Mouse (Mus musculus): ENCODE data around the gene Armh3.

Armh3 gene

GRCm38 (mm10) chr19:45988238-45988637, 10.1 kb downstream of the Armh3 start:
- no peak for DNase-seq (ENCODE audit: low spot score)

GRCm38 (mm10) chr19:45984379-45984778, 13.9 kb downstream of the Armh3 start:
- no peak for DNase-seq (ENCODE audit: low spot score)

DNA sequence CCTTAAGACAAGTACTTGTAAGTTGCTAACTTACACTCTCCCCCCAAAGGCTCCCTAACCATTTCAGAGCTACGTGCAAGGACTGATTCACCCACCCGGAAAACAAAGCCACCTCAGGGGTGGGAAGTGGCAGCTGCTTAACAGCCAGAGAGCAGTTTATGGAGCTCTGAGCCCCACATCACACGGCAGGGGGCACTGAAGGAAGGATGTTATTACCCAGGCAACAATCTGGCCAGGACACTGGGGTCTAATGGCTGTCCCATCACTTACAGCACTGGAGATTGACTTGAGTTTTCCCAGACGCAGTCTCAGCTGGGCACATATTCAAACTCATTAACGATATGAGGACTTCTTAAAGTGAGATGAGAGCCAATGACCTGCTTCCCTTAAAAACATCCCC, 37.5 kb downstream of the Armh3 start:
- no peak for DNase-seq (ENCODE audit: low spot score)

DNA sequence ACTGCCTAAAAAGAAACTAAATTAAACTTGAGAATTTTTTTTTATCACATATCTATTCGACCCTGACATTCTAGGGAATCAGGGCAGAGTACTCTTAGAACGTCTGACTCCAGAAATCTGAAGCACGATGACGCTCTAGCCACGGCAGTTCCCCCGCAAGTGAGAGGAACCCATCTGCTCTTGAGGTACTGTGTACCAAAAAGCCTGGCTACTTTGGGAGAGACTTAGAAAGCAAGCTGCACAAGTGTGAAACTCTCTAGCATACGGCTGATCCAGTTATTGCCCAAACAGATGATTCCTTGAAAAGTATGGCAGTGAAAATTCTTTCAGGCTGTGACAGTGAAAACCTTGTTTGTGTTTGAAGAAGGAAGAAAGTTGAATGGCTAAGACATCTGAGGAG, 41.6 kb downstream of the Armh3 start:
- no peak for DNase-seq (ENCODE audit: low spot score)

- peak; percentile 12 for DNase-seq (ENCODE audit: low spot score)
These were observed 45.0 kb downstream of the Armh3 start for GRCm38 (mm10) chr19:45953286-45953685.

DNA sequence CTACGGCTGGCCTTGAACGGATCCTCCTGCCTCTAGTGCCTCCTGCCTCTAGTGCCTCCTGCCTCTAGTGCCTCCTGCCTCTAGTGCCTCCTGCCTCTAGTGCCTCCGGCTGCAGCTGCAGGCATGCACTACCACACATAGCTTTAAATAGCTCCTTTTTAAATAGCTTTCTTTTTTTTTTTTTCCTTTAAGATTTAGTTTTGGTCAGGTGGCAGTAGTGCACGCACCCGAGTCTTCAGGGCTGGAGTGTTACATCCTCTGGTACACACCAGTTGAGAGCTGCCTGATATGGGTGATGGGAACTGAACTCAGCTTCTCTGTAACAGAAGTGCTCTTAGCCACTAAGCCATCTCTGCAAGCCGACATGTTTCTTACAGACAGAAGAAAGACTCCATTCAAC, 49.1 kb downstream of the Armh3 start:
- no peak for DNase-seq (ENCODE audit: low spot score)

DNA sequence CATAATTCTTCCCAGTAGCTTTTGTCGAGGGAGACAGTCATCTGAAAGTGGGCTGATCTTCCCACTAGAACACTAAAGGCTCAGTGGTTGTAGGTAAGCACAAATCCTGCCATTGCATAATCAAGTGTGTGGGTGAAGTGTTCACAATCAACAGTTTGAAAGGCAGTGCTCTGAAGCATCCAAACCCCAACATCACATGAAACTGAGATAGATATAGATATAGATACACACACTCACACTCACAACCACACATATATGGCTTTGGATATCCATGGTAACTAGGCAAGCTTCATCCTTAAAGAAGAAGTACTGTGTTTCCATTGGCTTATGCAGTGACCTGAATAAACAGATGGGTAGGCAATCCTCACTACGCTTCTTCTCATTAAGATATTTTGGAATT, 50.5 kb downstream of the Armh3 start:
- no peak for DNase-seq (ENCODE audit: low spot score)

DNA sequence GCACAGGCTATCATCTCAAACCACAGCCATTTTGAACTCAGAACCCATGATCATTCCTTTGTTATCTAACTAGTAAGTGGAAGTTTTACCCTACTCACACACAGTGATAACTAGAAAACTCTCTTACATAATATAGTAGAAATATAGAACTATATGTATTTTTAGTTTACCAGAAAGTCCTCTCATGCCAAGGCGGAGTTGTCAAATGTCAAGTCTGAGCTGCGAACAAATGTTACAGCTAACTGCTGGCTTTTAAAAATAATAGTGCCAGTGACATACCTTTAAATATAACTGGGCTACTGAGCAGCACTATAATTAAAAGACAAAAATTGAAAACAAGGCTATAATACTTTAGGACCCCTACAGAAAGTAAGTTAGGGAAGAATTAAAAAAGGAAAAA, 51.0 kb downstream of the Armh3 start:
- DNase-seq (ENCODE audit: low spot score), result no peak

DNA sequence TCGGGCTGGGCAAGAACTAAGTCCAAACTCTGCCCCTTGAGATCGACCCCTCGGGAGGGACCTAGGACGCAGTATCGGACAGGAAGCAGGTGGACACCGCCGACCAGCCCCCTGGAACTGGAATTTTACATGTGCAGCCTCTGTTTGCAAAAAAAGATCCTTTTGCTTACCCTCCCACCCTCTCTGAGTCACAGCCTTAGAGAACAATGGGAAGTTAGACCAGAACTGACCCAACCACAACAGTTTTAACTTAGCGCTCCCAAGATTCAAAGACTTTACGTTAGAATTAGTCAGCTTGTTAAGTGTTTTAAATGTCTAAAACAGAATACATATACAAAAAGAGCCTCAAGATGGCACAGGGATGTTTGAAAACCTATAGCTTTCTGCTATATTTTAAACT, 51.7 kb downstream of the Armh3 start:
- no peak for DNase-seq (ENCODE audit: low spot score)

DNA sequence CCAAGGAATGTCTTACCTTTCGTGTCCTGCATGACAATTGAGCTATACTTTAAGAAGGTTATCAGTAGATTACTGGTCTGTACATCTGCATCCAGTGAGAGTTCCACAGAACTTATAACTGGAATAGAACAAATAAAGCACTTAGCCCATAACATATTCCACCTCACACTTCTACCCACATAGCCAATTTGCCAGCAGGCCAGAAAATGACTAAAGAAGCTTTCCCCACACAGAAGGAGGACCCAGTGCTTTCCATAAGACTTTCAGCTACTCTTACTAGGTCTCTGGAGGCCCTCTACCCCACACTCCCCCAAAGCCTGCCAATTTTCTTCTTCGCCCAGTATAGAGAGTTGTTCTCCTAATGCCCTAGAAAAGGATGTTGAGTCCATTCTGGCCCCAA, 52.3 kb downstream of the Armh3 start:
- DNase-seq (ENCODE audit: low spot score), result no peak

- DNase-seq (ENCODE audit: low spot score), result no peak
These were observed 54.5 kb downstream of the Armh3 start for GRCm38 (mm10) chr19:45943758-45944157.

GRCm38 (mm10) chr19:45938064-45938463, 60.2 kb downstream of the Armh3 start:
- DNase-seq (ENCODE audit: low spot score), result no peak

GRCm38 (mm10) chr19:45937530-45937929, 60.8 kb downstream of the Armh3 start:
- DNase-seq (ENCODE audit: low spot score), result no peak

DNA sequence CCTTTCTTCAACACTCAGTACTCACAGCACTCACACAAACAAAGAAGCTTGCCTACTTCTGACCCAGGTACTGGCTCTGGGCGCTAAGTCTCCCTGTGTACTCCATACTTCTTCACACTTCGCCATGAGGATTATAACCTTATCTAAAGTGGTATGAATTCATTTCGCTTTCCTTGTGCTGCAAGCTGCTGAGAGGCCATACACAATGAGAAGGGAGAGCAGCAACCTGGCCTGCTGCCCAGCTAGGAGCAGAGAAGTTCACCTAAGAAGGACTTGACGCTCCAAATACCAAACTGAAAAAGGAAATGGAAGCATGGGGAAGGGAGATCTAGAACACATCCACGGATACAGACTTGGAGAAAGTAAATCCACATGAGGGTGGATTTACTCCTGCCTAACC, 71.1 kb downstream of the Armh3 start:
- no peak for DNase-seq (ENCODE audit: low spot score)

DNA sequence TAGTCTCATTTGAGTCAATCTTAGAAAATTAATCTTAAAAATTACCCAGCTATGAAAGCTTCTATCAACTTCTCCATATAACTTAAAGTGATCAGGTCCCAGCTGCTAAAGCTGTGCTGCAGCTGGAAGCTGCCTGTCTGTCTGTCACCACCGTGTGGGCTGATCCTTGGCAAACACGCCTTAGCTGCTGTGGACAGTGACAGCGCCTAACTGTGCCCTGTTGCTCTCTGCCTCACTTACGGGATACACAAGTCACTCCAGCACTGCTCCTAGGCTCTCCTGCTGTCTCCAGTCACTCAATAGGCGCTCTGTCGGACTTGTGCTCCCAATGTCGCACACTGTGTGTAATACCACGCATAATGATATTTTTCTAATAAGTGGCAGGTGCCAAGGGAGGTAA, 71.9 kb downstream of the Armh3 start:
- DNase-seq (ENCODE audit: low spot score), result no peak

DNA sequence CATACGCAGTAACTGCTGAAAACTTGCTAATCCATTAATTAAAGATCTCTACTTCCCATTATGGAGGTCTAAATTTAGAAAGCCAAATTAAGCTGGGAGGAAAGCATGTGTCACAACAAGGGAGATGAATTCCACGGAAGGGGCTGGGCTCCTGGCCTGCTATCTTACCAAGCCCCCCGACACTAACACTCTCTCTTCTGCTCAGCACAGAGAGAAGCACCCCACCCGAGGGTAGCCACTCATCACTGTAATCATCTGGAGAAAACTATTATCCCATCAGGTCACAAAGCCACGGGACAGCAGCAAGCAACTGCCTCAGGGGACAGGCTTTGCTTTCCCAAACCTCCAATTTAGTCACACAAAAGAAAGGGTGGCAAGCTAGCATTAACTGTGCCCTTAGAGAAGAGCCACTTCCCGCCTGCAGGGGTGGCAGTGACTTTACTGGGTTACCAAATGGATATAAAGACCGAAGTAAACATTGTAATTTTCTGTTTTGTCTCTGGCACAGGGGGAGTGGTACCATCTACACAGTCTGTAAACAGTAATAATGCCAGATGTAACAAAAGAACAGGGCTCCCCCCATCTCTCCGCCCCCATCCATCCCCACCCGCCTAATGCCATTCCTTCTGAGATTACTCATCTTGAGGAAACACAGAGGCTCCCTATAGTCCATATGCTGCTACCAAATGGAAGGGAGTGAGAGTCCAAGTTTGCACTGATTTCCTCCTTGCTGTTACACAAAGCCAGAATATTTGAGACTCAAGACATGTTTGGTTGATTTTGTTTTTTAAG, 77.8 kb downstream of the Armh3 start:
- DNase-seq (ENCODE audit: low spot score), result no peak

- DNase-seq (ENCODE audit: low spot score), result no peak
These were observed 79.9 kb downstream of the Armh3 start for GRCm38 (mm10) chr19:45918406-45918805.

DNA sequence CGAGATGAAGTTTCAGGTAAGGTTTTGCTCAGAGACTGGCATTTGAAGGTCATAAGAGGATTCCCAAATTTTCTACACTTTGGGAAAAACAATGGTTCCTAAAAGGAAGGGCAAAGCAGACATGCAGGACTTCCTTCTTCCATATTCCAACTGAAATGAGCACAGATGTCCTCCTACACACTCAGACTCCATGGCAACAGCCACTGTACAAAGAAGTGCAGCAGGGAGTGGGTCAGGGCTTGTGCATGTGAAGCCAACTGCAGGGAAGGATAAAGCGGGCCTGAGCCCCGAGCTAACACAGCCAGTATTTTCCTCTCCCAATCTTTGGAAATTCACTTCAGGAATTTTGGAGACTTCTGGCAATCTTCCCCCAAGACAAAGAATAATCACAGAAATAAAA, 80.4 kb downstream of the Armh3 start:
- no peak for DNase-seq (ENCODE audit: low spot score)

DNA sequence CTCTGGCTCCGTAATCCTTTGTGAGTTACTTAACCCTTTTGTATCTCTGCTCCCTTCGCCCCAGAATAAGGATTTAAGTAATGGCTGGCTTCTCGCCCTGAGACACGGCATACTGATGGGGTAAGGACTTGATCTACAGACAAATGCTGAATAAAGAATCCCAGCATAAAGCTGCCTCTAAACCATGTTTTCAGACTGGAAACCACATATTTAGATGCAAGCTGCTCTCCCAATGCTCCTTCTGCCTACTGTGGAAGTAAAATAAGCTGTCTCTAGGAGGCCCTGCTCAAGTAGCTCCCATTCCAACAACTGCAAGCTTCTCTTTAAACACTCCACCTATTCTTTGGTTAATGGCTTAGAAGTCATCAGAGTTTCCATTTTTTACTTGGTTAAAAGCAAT, 81.8 kb downstream of the Armh3 start:
- no peak for DNase-seq (ENCODE audit: low spot score)

- no peak for DNase-seq (ENCODE audit: low spot score)
These were observed 82.3 kb downstream of the Armh3 start for GRCm38 (mm10) chr19:45916026-45916425.

DNA sequence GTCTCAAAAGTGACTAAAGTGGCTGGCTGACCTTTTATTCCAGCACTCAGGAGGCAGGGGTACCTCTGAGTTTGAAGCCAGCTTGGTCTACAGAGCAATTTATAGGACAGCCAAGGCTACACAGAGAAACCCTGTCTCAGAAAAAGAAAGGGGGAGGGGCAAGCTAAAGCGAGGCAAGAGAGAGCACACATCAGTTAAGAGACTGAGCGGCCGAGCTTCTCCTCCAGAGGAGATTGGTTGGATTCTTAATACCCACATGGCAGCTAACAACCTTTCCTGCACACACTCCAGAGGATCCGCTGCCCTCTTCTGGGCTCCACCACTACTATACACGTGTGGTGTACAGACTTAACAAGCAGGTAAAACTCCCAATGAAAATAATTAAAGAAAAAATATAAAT, 85.3 kb downstream of the Armh3 start:
- DNase-seq (ENCODE audit: low spot score), result no peak

DNA sequence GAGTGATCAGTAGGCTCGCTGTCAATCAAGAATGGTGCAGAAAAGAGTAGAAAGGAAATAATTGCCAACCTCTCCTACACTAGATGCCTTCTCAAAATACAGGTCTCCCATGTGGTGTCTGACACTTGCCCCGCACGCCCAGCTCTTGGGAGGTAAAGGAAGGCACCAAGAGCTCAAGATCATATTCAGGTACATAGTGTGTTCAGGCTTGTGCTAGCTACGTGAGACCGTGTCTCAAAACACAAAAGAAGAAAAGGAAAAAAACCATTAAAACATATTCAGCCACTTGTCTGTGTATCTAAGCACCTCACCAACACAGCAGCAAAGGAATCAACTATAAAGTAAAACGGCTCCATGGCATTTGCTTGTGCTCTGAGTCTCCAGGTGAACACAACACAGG, 85.9 kb downstream of the Armh3 start:
- DNase-seq (ENCODE audit: low spot score), result no peak

- no peak for DNase-seq (ENCODE audit: low spot score)
These were observed 86.9 kb downstream of the Armh3 start for GRCm38 (mm10) chr19:45911236-45912025.

DNA sequence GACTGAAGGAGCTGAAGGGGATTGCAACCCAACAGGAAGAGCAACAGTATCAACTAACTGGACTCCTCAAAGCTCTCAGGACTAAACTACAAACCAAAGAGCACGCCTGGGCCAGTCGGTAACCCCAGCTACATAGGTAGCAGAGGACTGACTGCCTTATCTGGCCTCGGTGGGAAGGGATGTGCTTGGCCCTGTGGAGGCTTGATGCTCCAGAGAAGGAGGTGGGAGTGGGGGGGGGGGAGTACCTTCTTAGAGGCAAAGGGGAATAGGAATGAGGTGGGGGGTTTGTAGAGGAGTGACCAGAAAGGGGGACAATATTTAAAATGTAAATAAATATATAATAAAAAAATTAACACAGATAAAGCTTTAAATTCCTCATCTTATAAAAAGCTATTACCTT, 90.0 kb downstream of the Armh3 start:
- DNase-seq (ENCODE audit: low spot score), result no peak

Data from yolk sac, embryonic 10.5 days (tissue).